Comparison of ENCODE assay signal across 18 mouse cellular contexts in genomic region chr3:135396081-135396480, GRCm38 (mm10). TPM values are rescaled to one million over a fixed set of nuclear protein-coding genes. Genes with fewer than 3 reads are reported as not detected.
DNase-seq lines count a peak whose midpoint lies in the region; ATAC-seq lines count a peak whose summit lies in the region.
"Had no signal": no experiment of that assay in that cellular context is flagged by ENCODE, and none has a peak within 500 bp of the region (broad histone marks: within the 10 kb centered on the region; RNA-seq: fewer than 3 reads in every experiment).

No protein-coding gene starts in this region.

- no peaks in the 10 kb centered on the region for H3K36me3 ChIP-seq in intestine, embryonic 15.5 days
- H3K36me3 ChIP-seq: embryonic facial prominence, embryonic 13.5 days; forebrain, embryonic 10.5 days; hindbrain, embryonic 10.5 days; lung, embryonic 15.5 days; neural tube, embryonic 12.5 days had no signal

- ATAC-seq in intestine, embryonic 15.5 days = peak; percentile 81
- ATAC-seq in CD4-positive, CD25-positive, alpha-beta regulatory T cell, adult 4 months = no peak

- H3K4me3 ChIP-seq in intestine, embryonic 15.5 days (replicated peaks) = no peak overlapping the region
- H3K4me3 ChIP-seq: embryonic facial prominence, embryonic 13.5 days; forebrain, embryonic 10.5 days; hindbrain, embryonic 10.5 days; lung, embryonic 15.5 days; neural tube, embryonic 12.5 days had no signal

- peak; percentile 35 for DNase-seq in embryo, embryonic 10 days (ENCODE audit: low spot score)
- no peak for DNase-seq in embryo, embryonic 9.5 days (ENCODE audit: extremely low spot score)
- DNase-seq in adipocyte (ENCODE audit: low spot score) = peak; percentile 71
- DNase-seq in kidney, postnatal 14 days = peak; percentile 61
- DNase-seq in cerebellum, adult 8-10 months = no peak
- no peak for DNase-seq in lung, postnatal 36 days
- DNase-seq: cerebellum, postnatal 25 days; gastrocnemius, postnatal 36 days; right cerebral cortex, postnatal 14 days; thymus, postnatal 4 days had no signal

- no peaks in the 10 kb centered on the region for H3K9me3 ChIP-seq in intestine, embryonic 15.5 days
- H3K9me3 ChIP-seq: embryonic facial prominence, embryonic 13.5 days; forebrain, embryonic 10.5 days; hindbrain, embryonic 10.5 days; lung, embryonic 15.5 days; neural tube, embryonic 12.5 days had no signal

- no peaks in the 10 kb centered on the region for H3K27me3 ChIP-seq in intestine, embryonic 15.5 days (replicated peaks)
- H3K27me3 ChIP-seq: embryonic facial prominence, embryonic 13.5 days; lung, embryonic 15.5 days; neural tube, embryonic 12.5 days had no signal

- 32% methylated on average over 6 of the region's 6 CpGs for WGBS in intestine, embryonic 15.5 days

- H3K9ac ChIP-seq in intestine, embryonic 15.5 days = no peak overlapping the region
- H3K9ac ChIP-seq: embryonic facial prominence, embryonic 13.5 days; lung, embryonic 15.5 days; neural tube, embryonic 12.5 days had no signal

- no peaks in the 10 kb centered on the region for H3K4me1 ChIP-seq in intestine, embryonic 15.5 days (replicated peaks)
- H3K4me1 ChIP-seq: lung, embryonic 15.5 days had no signal

- H3K4me2 ChIP-seq in intestine, embryonic 15.5 days (replicated peaks) = no peak overlapping the region
- H3K4me2 ChIP-seq: embryonic facial prominence, embryonic 13.5 days; lung, embryonic 15.5 days; neural tube, embryonic 12.5 days had no signal

- H3K27ac ChIP-seq in intestine, embryonic 15.5 days = no peak overlapping the region
- H3K27ac ChIP-seq: embryonic facial prominence, embryonic 13.5 days; forebrain, embryonic 10.5 days; hindbrain, embryonic 10.5 days; lung, embryonic 15.5 days; neural tube, embryonic 12.5 days had no signal

RNA-seq across cellular contexts. Expression of gene Cisd2, which starts 27.6 kb away (rescaled TPM):
- 61.9 and 62.9 TPM in 2 replicates for polyA plus RNA-seq in intestine, embryonic 15.5 days (2015; fragmentation: Nextera tagmentation; extraction: Ambion mirVana)
- 10 to 100 TPM; 81.2 to 89.1 TPM for polyA plus RNA-seq in CD4-positive, CD25-positive, alpha-beta regulatory T cell, adult 4 months (2017; shearing (Covaris generic))

RNA-seq across cellular contexts. Expression of gene Ube2d3, which starts 41.9 kb away (rescaled TPM):
- 483 and 535 TPM in 2 replicates for polyA plus RNA-seq in intestine, embryonic 15.5 days (2015; fragmentation: Nextera tagmentation; extraction: Ambion mirVana)
- polyA plus RNA-seq in CD4-positive, CD25-positive, alpha-beta regulatory T cell, adult 4 months (2017; shearing (Covaris generic)) = 100 to 1,000 TPM; 305 to 362 TPM

RNA-seq across cellular contexts. Expression of gene Slc9b1, which starts 48.3 kb away (rescaled TPM):
- 0.10 and 0.25 TPM in 2 replicates for polyA plus RNA-seq in intestine, embryonic 15.5 days (2015; fragmentation: Nextera tagmentation; extraction: Ambion mirVana)
- polyA plus RNA-seq in CD4-positive, CD25-positive, alpha-beta regulatory T cell, adult 4 months (2017; shearing (Covaris generic)) = under 1 TPM in 1 of 2 experiments, not detected in 1; 0.43 TPM
- polyA plus RNA-seq: heart, embryonic 14.5 days; hindbrain, embryonic 10.5 days; neural tube, embryonic 12.5 days had no signal

Comparison
In these comparisons a context has a peak if more than half of its experiments do, and no peak if none do; other contexts are left out.
1. DNase-seq: peak in embryo, embryonic 10 days (single experiment), adipocyte (single experiment) and kidney, postnatal 14 days (single experiment); none in embryo, embryonic 9.5 days (single experiment), cerebellum, adult 8-10 months (single experiment) and lung, postnatal 36 days (single experiment).